Mouse (Mus musculus) hindbrain, embryonic 14.5 days (tissue): ENCODE measurements around the gene Rpl41. TPM values are rescaled to one million over a fixed set of nuclear protein-coding genes. Genes with fewer than 3 reads are reported as not detected.

Experiments
- ATAC-seq: fragments of 200-750 bp; cut with Nextera tagmentation; 2 replicates; pipeline ENCODE4 v1.8.0; 2017; ENCODE audit warnings: moderate number of reproducible peaks, mild to moderate bottlenecking, moderate TSS enrichment, moderate library complexity; ENCODE audit not compliant: low FRiP score
- DNase-seq: peaks from one replicate; pipeline ENCODE4 v3.0.0-alpha.2; 2015; ENCODE audit warnings: low spot score
- H3K27ac ChIP-seq: fragments of 300-500 bp; sonication (generic); 2 replicates; pipeline ENCODE4 v1.5.1; 2014; ENCODE audit warnings: mild to moderate bottlenecking, moderate library complexity
- H3K27me3 ChIP-seq: fragments of 300-500 bp; sonication (generic); 2 replicates; pipeline ENCODE4 v1.6.1; 2014; ENCODE audit warnings: mild to moderate bottlenecking, low read length, mixed read lengths; ENCODE audit not compliant: control insufficient read depth, insufficient read depth
- H3K36me3 ChIP-seq: fragments of 300-500 bp; sonication (generic); replicated peaks from 2 replicates; pipeline ENCODE4 v1.6.1; 2014; ENCODE audit not compliant: control insufficient read depth, insufficient read depth
- H3K4me1 ChIP-seq: fragments of 300-500 bp; sonication (generic); replicated peaks from 2 replicates; pipeline ENCODE4 v1.6.1; 2014; ENCODE audit warnings: antibody characterized with exemption, low read length, mixed read lengths; ENCODE audit not compliant: control insufficient read depth, insufficient read depth
- H3K4me2 ChIP-seq: fragments of 300-500 bp; sonication (generic); replicated peaks from 2 replicates; pipeline ENCODE4 v1.6.1; 2014; ENCODE audit warnings: mild to moderate bottlenecking, moderate library complexity
- H3K4me3 ChIP-seq: fragments of 300-500 bp; sonication (generic); replicated peaks from 2 replicates; pipeline ENCODE4 v1.5.1; 2014; ENCODE audit warnings: mild to moderate bottlenecking, low read length
- H3K9ac ChIP-seq: fragments of 300-500 bp; sonication (generic); 2 replicates; pipeline ENCODE4 v1.6.1; 2014
- H3K9me3 ChIP-seq: fragments of 300-500 bp; sonication (generic); 2 replicates; pipeline ENCODE4 v1.6.1; 2016; ENCODE audit warnings: low read length; ENCODE audit not compliant: control insufficient read depth
- WGBS: fragments of 180-500 bp; shearing (Covaris S2); extraction: QIAGEN DNeasy Blood & Tissue Kit; methylation state at CpG from one replicate; pipeline ENCODE4 v1.1.7; 2014; 5-methylcytosine and 5-hydroxymethylcytosine counted together
- microRNA-seq: library from miRNA; unstranded; fragments of <30 nt; microRNA quantifications from one replicate; pipeline ENCODE4, GENCODE M21; 2016
- polyA plus RNA-seq: library from polyadenylated mRNA; unstranded; fragments of >200 nt; fragmentation: Nextera tagmentation; extraction: Ambion mirVana; gene quantifications from 2 replicates; pipeline ENCODE4 v1.2.1, GENCODE M21; 2014

The Rpl41 gene
- polyA plus RNA-seq, 1 experiment from 2014 or later, result 2,846 TPM

GRCm38 (mm10) chr10:128502341-128502740, 46.8 kb downstream of the Rpl41 start:
- no peak for ATAC-seq
- Histone ChIP-seq H3K4me3 (no peak overlapping the region), H3K4me2 (no peak overlapping the region), H3K9ac (no peak overlapping the region), H3K4me1 (peaks cover 8% of the 10 kb centered on the region), H3K27ac (no peak overlapping the region), H3K9me3 (no peaks in the 10 kb centered on the region), H3K27me3 (no peaks in the 10 kb centered on the region), H3K36me3 (no peaks in the 10 kb centered on the region)
- DNase-seq, result no peak
- WGBS, result 83% methylated on average over 5 of the region's 5 CpGs

DNA sequence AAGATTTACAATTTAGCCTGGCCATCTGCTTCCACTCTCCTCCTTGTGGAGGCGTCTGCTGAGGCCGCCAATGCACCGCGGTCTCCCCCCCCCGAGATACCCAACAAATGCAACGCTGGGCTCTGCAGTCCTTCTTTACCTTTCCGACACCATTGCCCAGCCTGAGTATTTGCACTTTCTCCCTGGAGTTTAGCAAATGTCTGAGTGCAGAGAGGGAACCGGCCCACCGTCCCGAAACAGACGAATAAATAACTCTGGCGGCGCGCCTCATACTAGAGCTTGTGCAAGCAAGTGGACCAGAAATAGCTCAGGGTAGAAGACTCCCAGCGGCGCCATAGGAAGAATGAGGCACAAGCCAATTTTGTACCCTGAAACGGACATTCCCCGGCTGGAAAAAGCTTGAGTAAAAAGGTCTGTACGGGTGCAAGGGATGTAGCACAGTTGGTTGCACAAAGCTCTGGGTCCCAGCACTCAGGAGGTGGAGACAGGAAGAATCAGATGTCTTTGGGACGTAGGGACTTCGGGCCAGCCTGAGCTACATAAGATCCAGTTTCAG, 49.9 kb downstream of the Rpl41 start:
- peak overlapping the region; percentile 48 for H3K9ac ChIP-seq
- no peaks in the 10 kb centered on the region for H3K27me3 ChIP-seq
- H3K4me1 ChIP-seq, result peaks cover 16% of the 10 kb centered on the region
- H3K9me3 ChIP-seq, result no peaks in the 10 kb centered on the region
- WGBS, result 2% methylated on average over 21 of the region's 21 CpGs
- DNase-seq (no peak), ATAC-seq (peak; percentile 37; the same call in 1 of the 2 replicates)
- H3K27ac ChIP-seq, result peak overlapping the region; percentile 69
- H3K4me2 ChIP-seq, result peak overlapping the region; percentile 78
- H3K4me3 ChIP-seq, result peak overlapping the region; percentile 49
- no peaks in the 10 kb centered on the region for H3K36me3 ChIP-seq

DNA sequence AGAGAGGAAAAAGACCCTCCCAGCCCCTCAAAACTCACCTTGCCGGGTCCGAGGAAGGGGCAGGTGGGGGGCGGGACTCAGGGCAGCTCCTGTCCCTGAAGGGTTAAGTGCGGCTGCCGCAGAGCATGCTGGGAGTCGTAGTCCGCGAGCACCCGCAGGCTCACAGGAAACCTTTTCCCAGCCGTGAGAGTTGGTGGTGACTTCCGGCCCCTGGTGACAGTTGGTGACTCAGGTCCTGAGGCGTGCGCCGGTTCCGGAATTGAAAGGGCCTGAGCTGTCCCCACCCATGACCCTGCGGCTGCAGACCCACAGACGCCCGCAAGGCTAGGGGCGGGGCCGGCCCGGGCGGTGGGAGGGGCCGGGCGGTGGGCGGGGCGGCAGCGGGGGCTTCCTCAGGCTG, 50.5 kb downstream of the Rpl41 start, which contains the start of gene Myl6b:
Gene Myl6b, minus strand, starts transcription at position 96 of the 400 bp plus-strand sequence.
- Histone ChIP-seq H3K36me3 (no peaks in the 10 kb centered on the region), H3K27ac (peak within 1 kb of the TSS; percentile 69), H3K9ac (peak within 1 kb of the TSS; percentile 48), H3K9me3 (no peaks in the 10 kb centered on the region), H3K4me3 (peak within 1 kb of the TSS; percentile 49), H3K4me1 (peaks cover 16% of the 10 kb centered on the region), H3K4me2 (peak within 1 kb of the TSS; percentile 78), H3K27me3 (no peaks in the 10 kb centered on the region)
- peak; percentile 88 for DNase-seq
- 1% methylated on average over 27 of the region's 27 CpGs for WGBS
- peak; percentile 83 for ATAC-seq

Small RNA genes lying within 50 kb of the gene (microRNA-seq; reads per million reads assigned to microRNA genes)
- gene Gm47275 (not detected), gene Mir6916 (not detected), gene Mir6917 (not detected)

Other genes with a start within 250 kb of the Rpl41 start
- gene Pan2, start 246.0 kb downstream of the Rpl41 start, polyA plus RNA-seq, result 17.7 and 19.2 TPM in 2 replicates
- 187 and 215 TPM in 2 replicates for gene Cnpy2, start 226.8 kb downstream of the Rpl41 start, polyA plus RNA-seq
- gene Cs, start 211.6 kb downstream of the Rpl41 start, polyA plus RNA-seq, result 271 and 304 TPM in 2 replicates
- 50.8 and 54.2 TPM in 2 replicates for gene Coq10a, start 180.3 kb downstream of the Rpl41 start, polyA plus RNA-seq
- 13.0 and 15.4 TPM in 2 replicates for gene Ankrd52, start 172.2 kb downstream of the Rpl41 start, polyA plus RNA-seq
- 0.22 TPM in 1 of 2 replicates, not detected in the other for gene Slc39a5, start 148.1 kb downstream of the Rpl41 start, polyA plus RNA-seq
- 134 and 140 TPM in 2 replicates for gene Nabp2, start 137.8 kb downstream of the Rpl41 start, polyA plus RNA-seq
- gene Rnf41, start 137.6 kb downstream of the Rpl41 start, polyA plus RNA-seq, result 70.9 and 83.7 TPM in 2 replicates
- 184 and 191 TPM in 2 replicates for gene Smarcc2, start 90.1 kb downstream of the Rpl41 start, polyA plus RNA-seq
- gene Myl6, start 55.2 kb downstream of the Rpl41 start, polyA plus RNA-seq, result 825 and 884 TPM in 2 replicates
- gene Myl6b, start 50.6 kb downstream of the Rpl41 start, polyA plus RNA-seq, result 5.8 and 6.1 TPM in 2 replicates
- gene Esyt1, start 23.4 kb downstream of the Rpl41 start, polyA plus RNA-seq, result 13.7 and 14.5 TPM in 2 replicates
- gene Zc3h10, start 1.5 kb downstream of the Rpl41 start, polyA plus RNA-seq, result 14.5 and 16.3 TPM in 2 replicates
- gene Pa2g4, start 16.7 kb upstream of the Rpl41 start, polyA plus RNA-seq, result 129 and 149 TPM in 2 replicates
- gene Erbb3, start 40.3 kb upstream of the Rpl41 start, polyA plus RNA-seq, result 1.5 and 1.8 TPM in 2 replicates
- gene Rps26, start 77.4 kb upstream of the Rpl41 start, polyA plus RNA-seq, result 450 and 573 TPM in 2 replicates
- gene Ikzf4, start 96.7 kb upstream of the Rpl41 start, polyA plus RNA-seq, result 17.2 and 18.1 TPM in 2 replicates
- 11.5 and 12.7 TPM in 2 replicates for gene Suox, start 124.8 kb upstream of the Rpl41 start, polyA plus RNA-seq
- gene Rab5b, start 147.0 kb upstream of the Rpl41 start, polyA plus RNA-seq, result 95.6 and 109 TPM in 2 replicates
- 0.79 and 0.85 TPM in 2 replicates for gene Pmel, start 154.9 kb upstream of the Rpl41 start, polyA plus RNA-seq
- 17.1 and 21.0 TPM in 2 replicates for gene Cdk2, start 155.7 kb upstream of the Rpl41 start, polyA plus RNA-seq
- 6.9 and 7.7 TPM in 2 replicates for gene Dgka, start 195.6 kb upstream of the Rpl41 start, polyA plus RNA-seq
- 38.6 and 42.0 TPM in 2 replicates for gene Pym1, start 198.6 kb upstream of the Rpl41 start, polyA plus RNA-seq
- gene Mmp19, start 241.6 kb upstream of the Rpl41 start, polyA plus RNA-seq, result 0.65 and 0.80 TPM in 2 replicates